Comparison of ENCODE assay signal across 24 mouse cellular contexts in the genomic region with DNA sequence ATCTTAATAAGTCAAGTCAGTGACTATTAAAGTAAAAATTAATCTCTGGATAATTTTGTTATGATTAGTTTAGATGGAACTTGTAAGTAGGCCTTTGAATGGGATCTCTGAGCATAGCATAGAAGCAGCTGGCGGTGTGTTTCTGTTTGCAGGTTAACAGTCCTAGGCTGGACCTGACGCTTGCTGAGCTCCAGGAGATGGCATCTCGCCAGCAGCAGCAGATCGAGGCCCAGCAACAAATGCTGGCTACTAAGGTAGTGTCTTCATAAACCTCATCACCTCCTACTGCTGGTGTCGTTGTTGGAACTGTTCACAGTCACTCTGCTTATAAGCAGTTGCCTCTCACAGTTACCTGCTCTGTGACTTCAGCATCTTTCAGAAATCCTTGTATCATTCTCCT. TPM values are rescaled to one million over a fixed set of nuclear protein-coding genes. Genes with fewer than 3 reads are reported as not detected.
DNase-seq lines count a peak whose midpoint lies in the region; ATAC-seq and TF ChIP-seq lines count a peak whose summit lies in the region.
"Had no signal": no experiment of that assay in that cellular context is flagged by ENCODE, and none has a peak within 500 bp of the region (broad histone marks: within the 10 kb centered on the region; RNA-seq: fewer than 3 reads in every experiment).

No protein-coding gene starts in this region.

- peaks cover 24% of the 10 kb centered on the region; the same call in 1 of the 2 replicates for H3K4me1 ChIP-seq in kidney, adult 2 months (ENCODE audit: control insufficient read depth, insufficient read depth, low read length)
- H3K4me1 ChIP-seq: forebrain, embryonic 10.5 days; forebrain, embryonic 13.5 days; heart, embryonic 12.5 days; hindbrain, embryonic 10.5 days; hindbrain, embryonic 13.5 days; intestine, embryonic 15.5 days had no signal

- no peak for TF ChIP-seq CTCF in kidney, adult 2 months (conservative IDR thresholded peaks at IDR 0.05; ENCODE audit: insufficient read depth, insufficient read length, low read depth, low read length)

- H3K36me3 ChIP-seq in kidney, adult 2 months (ENCODE audit: control insufficient read depth, insufficient read depth, low read length) = peaks cover 3% of the 10 kb centered on the region

- 52% methylated on average over 5 of the region's 5 CpGs for WGBS in kidney, adult 2 months

- no peaks in the 10 kb centered on the region for H3K27me3 ChIP-seq in kidney, adult 2 months (replicated peaks; ENCODE audit: control insufficient read depth, insufficient read depth, low read length)
- H3K27me3 ChIP-seq: forebrain, embryonic 13.5 days; heart, embryonic 12.5 days; heart, embryonic 15.5 days; hindbrain, embryonic 13.5 days; intestine, embryonic 15.5 days had no signal

- DNase-seq in cerebellum, adult 11 months = peak; percentile 20
- no peak for DNase-seq in cerebellum, adult 8-10 months
- DNase-seq in cerebellum, postnatal 14 days = peak; percentile 43 to 52
- DNase-seq in kidney, adult 2 months = no peak
- DNase-seq in kidney, postnatal 14 days = no peak
- DNase-seq in testis, postnatal 10 days (ENCODE audit: low spot score) = peak; percentile 35
- DNase-seq in testis, postnatal 14 days (ENCODE audit: low spot score) = no peak
- DNase-seq: adrenal gland, adult 8-10 months; adrenal gland, postnatal 25 days; gastrocnemius, postnatal 10 days; gastrocnemius, postnatal 36 days; heart, postnatal 10 days; heart, postnatal 36 days had no signal

- 0 out of 2 replicates have a peak overlapping the region, but pooled peaks have one; percentile 9 for H3K27ac ChIP-seq in kidney, adult 2 months (ENCODE audit: insufficient read depth, low read depth, low read length)
- H3K27ac ChIP-seq: forebrain, embryonic 10.5 days; forebrain, embryonic 13.5 days; heart, embryonic 15.5 days; hindbrain, embryonic 10.5 days; hindbrain, embryonic 13.5 days; intestine, embryonic 15.5 days had no signal

- ATAC-seq in cerebellum, adult (ENCODE audit: insufficient number of reproducible peaks, low FRiP score, low TSS enrichment) = no peak
- ATAC-seq: activated CD4-positive, CD25-positive, alpha-beta regulatory T cell, adult 4 months; forebrain, embryonic 13.5 days; forebrain, embryonic 16.5 days; hindbrain, embryonic 16.5 days; intestine, embryonic 15.5 days had no signal

- no peak overlapping the region for H3K4me3 ChIP-seq in kidney, adult 2 months (ENCODE audit: insufficient read depth, low read depth, low read length)
- H3K4me3 ChIP-seq: forebrain, embryonic 10.5 days; forebrain, embryonic 13.5 days; heart, embryonic 12.5 days; heart, embryonic 15.5 days; hindbrain, embryonic 10.5 days; hindbrain, embryonic 13.5 days; intestine, embryonic 15.5 days had no signal

- no peak for TF ChIP-seq POLR2A in kidney, adult 2 months (IDR thresholded peaks at IDR 0.05; ENCODE audit: low read depth, low read length)

RNA-seq across cellular contexts. Expression of a gene that starts 27.8 kb away (rescaled TPM):
- 25.0 and 29.7 TPM in 2 replicates for polyA plus RNA-seq in kidney, adult 2 months (2012; rRNA removed)

Comparison
In these comparisons a context has a peak if more than half of its experiments do, and no peak if none do; other contexts are left out.
1. DNase-seq: peak in cerebellum, adult 11 months (single experiment), cerebellum, postnatal 14 days (2 of 2) and testis, postnatal 10 days (single experiment); none in cerebellum, adult 8-10 months (single experiment), kidney, adult 2 months (single experiment), kidney, postnatal 14 days (single experiment) and testis, postnatal 14 days (single experiment).